20 mouse cellular contexts compared by ENCODE assay signal in genomic region chr13:97986691-97987090, GRCm38 (mm10).
"Had no signal": no experiment of that assay in that cellular context is flagged by ENCODE, and none has a peak within 500 bp of the region (broad histone marks: within the 10 kb centered on the region; RNA-seq: fewer than 3 reads in every experiment).

No protein-coding gene starts in this region.

- H3K27me3 ChIP-seq: limb, embryonic 13.5 days; liver, embryonic 12.5 days; liver, embryonic 15.5 days; lung, embryonic 15.5 days; megakaryocyte, embryonic 14.5 days; neural tube, embryonic 12.5 days; neural tube, embryonic 15.5 days had no signal

- H3K4me1 ChIP-seq: liver, embryonic 12.5 days; liver, embryonic 15.5 days; megakaryocyte, embryonic 14.5 days had no signal

- H3K9me3 ChIP-seq: limb, embryonic 10.5 days; limb, embryonic 13.5 days; liver, embryonic 12.5 days; liver, embryonic 15.5 days; lung, embryonic 15.5 days; megakaryocyte, embryonic 14.5 days; neural tube, embryonic 12.5 days; neural tube, embryonic 15.5 days had no signal

- H3K27ac ChIP-seq: kidney, postnatal 0 days; layer of hippocampus, adult 2 months; limb, embryonic 10.5 days; limb, embryonic 13.5 days; liver, embryonic 12.5 days; liver, embryonic 15.5 days; lung, embryonic 15.5 days; neural tube, embryonic 12.5 days; neural tube, embryonic 15.5 days; stomach, postnatal 0 days had no signal

- DNase-seq: kidney, adult 2 months; kidney, postnatal 25 days; layer of hippocampus, adult 9-11 months; liver; lung, adult 18-20 months; lung, postnatal 10 days; lung, postnatal 36 days; midbrain, embryonic 14.5 days; thymus, postnatal 36 days had no signal

- H3K4me3 ChIP-seq: layer of hippocampus, adult 2 months; limb, embryonic 10.5 days; limb, embryonic 13.5 days; liver, embryonic 12.5 days; liver, embryonic 15.5 days; lung, embryonic 15.5 days; megakaryocyte, embryonic 14.5 days; neural tube, embryonic 12.5 days; neural tube, embryonic 15.5 days had no signal

- H3K36me3 ChIP-seq: limb, embryonic 10.5 days; liver, embryonic 12.5 days; liver, embryonic 15.5 days; lung, embryonic 15.5 days; neural tube, embryonic 12.5 days; neural tube, embryonic 15.5 days had no signal
